Mouse (Mus musculus): ENCODE results near the gene Rbfox1. TPM values are rescaled to one million over a fixed set of nuclear protein-coding genes. Genes with fewer than 3 reads are reported as not detected.

The Rbfox1 gene
- polyA plus RNA-seq, 1 experiment from 2014 or later, result 2.7 TPM

GRCm38 (mm10) chr16:6037009-6037408 is 151.9 kb downstream of the Rbfox1 start:
- Histone ChIP-seq H3K9me3 (ENCODE audit: control insufficient read depth, low read depth, low read length) (no peaks in the 10 kb centered on the region), H3K27me3 (ENCODE audit: control insufficient read depth, insufficient read depth, low read length) (no peaks in the 10 kb centered on the region), H3K4me2 (replicated peaks; ENCODE audit: low read depth, low read length) (no peak overlapping the region), H3K9ac (replicated peaks; ENCODE audit: low read depth, low read length) (no peak overlapping the region), H3K36me3 (ENCODE audit: control insufficient read depth, insufficient read depth, low read length) (no peaks in the 10 kb centered on the region), H3K4me1 (ENCODE audit: control insufficient read depth, insufficient read depth, low read length) (no peaks in the 10 kb centered on the region), H3K4me3 (ENCODE audit: low read depth, low read length) (no peak overlapping the region), H3K27ac (ENCODE audit: low read length) (no peak overlapping the region)
- WGBS, result 73% methylated on average over 7 of the region's 7 CpGs
- ATAC-seq (ENCODE audit: insufficient number of reproducible peaks, insufficient read depth, low FRiP score, low read depth), result no peak

GRCm38 (mm10) chr16:6042766-6043165 is 157.6 kb downstream of the Rbfox1 start:
- H3K9me3 ChIP-seq (ENCODE audit: control insufficient read depth, low read depth, low read length), result no peaks in the 10 kb centered on the region
- no peak overlapping the region for H3K27ac ChIP-seq (ENCODE audit: low read length)
- no peaks in the 10 kb centered on the region for H3K27me3 ChIP-seq (ENCODE audit: control insufficient read depth, insufficient read depth, low read length)
- no peak overlapping the region for H3K4me2 ChIP-seq (replicated peaks; ENCODE audit: low read depth, low read length)
- no peaks in the 10 kb centered on the region for H3K4me1 ChIP-seq (ENCODE audit: control insufficient read depth, insufficient read depth, low read length)
- 79% methylated on average over 3 of the region's 3 CpGs for WGBS
- no peaks in the 10 kb centered on the region for H3K36me3 ChIP-seq (ENCODE audit: control insufficient read depth, insufficient read depth, low read length)
- no peak overlapping the region for H3K9ac ChIP-seq (replicated peaks; ENCODE audit: low read depth, low read length)
- no peak for ATAC-seq (ENCODE audit: insufficient number of reproducible peaks, insufficient read depth, low FRiP score, low read depth)
- no peak overlapping the region for H3K4me3 ChIP-seq (ENCODE audit: low read depth, low read length)

- Histone ChIP-seq H3K4me3 (ENCODE audit: low read depth, low read length) (no peak overlapping the region), H3K4me2 (replicated peaks; ENCODE audit: low read depth, low read length) (no peak overlapping the region), H3K27ac (ENCODE audit: low read length) (no peak overlapping the region), H3K9ac (replicated peaks; ENCODE audit: low read depth, low read length) (no peak overlapping the region), H3K27me3 (ENCODE audit: control insufficient read depth, insufficient read depth, low read length) (no peaks in the 10 kb centered on the region), H3K36me3 (ENCODE audit: control insufficient read depth, insufficient read depth, low read length) (no peaks in the 10 kb centered on the region), H3K4me1 (ENCODE audit: control insufficient read depth, insufficient read depth, low read length) (no peaks in the 10 kb centered on the region), H3K9me3 (ENCODE audit: control insufficient read depth, low read depth, low read length) (no peaks in the 10 kb centered on the region)
- WGBS, result 65% methylated on average over 1 of the region's 1 CpGs
- ATAC-seq (ENCODE audit: insufficient number of reproducible peaks, insufficient read depth, low FRiP score, low read depth), result no peak
Measured at GRCm38 (mm10) chr16:6048601-6049000, 163.4 kb downstream of the Rbfox1 start.

GRCm38 (mm10) chr16:6062495-6062894 is 177.3 kb downstream of the Rbfox1 start:
- no peaks in the 10 kb centered on the region for H3K9me3 ChIP-seq (ENCODE audit: control insufficient read depth, low read depth, low read length)
- no peaks in the 10 kb centered on the region for H3K4me1 ChIP-seq (ENCODE audit: control insufficient read depth, insufficient read depth, low read length)
- H3K27ac ChIP-seq (ENCODE audit: low read length), result no peak overlapping the region
- H3K4me2 ChIP-seq (replicated peaks; ENCODE audit: low read depth, low read length), result no peak overlapping the region
- H3K27me3 ChIP-seq (ENCODE audit: control insufficient read depth, insufficient read depth, low read length), result no peaks in the 10 kb centered on the region
- H3K36me3 ChIP-seq (ENCODE audit: control insufficient read depth, insufficient read depth, low read length), result no peaks in the 10 kb centered on the region
- H3K9ac ChIP-seq (replicated peaks; ENCODE audit: low read depth, low read length), result no peak overlapping the region
- no peak for ATAC-seq (ENCODE audit: insufficient number of reproducible peaks, insufficient read depth, low FRiP score, low read depth)
- no peak overlapping the region for H3K4me3 ChIP-seq (ENCODE audit: low read depth, low read length)
- WGBS, result 80% methylated on average over 1 of the region's 1 CpGs

GRCm38 (mm10) chr16:6065481-6065880 is 180.3 kb downstream of the Rbfox1 start:
- no peaks in the 10 kb centered on the region for H3K9me3 ChIP-seq (ENCODE audit: control insufficient read depth, low read depth, low read length)
- H3K9ac ChIP-seq (replicated peaks; ENCODE audit: low read depth, low read length), result no peak overlapping the region
- no peak overlapping the region for H3K4me3 ChIP-seq (ENCODE audit: low read depth, low read length)
- H3K36me3 ChIP-seq (ENCODE audit: control insufficient read depth, insufficient read depth, low read length), result no peaks in the 10 kb centered on the region
- ATAC-seq (ENCODE audit: insufficient number of reproducible peaks, insufficient read depth, low FRiP score, low read depth), result no peak
- no peaks in the 10 kb centered on the region for H3K4me1 ChIP-seq (ENCODE audit: control insufficient read depth, insufficient read depth, low read length)
- H3K4me2 ChIP-seq (replicated peaks; ENCODE audit: low read depth, low read length), result no peak overlapping the region
- 84% methylated on average over 4 of the region's 4 CpGs for WGBS
- no peak overlapping the region for H3K27ac ChIP-seq (ENCODE audit: low read length)
- H3K27me3 ChIP-seq (ENCODE audit: control insufficient read depth, insufficient read depth, low read length), result no peaks in the 10 kb centered on the region

- no peaks in the 10 kb centered on the region for H3K36me3 ChIP-seq (ENCODE audit: control insufficient read depth, insufficient read depth, low read length)
- no peaks in the 10 kb centered on the region for H3K4me1 ChIP-seq (ENCODE audit: control insufficient read depth, insufficient read depth, low read length)
- 81% methylated on average over 10 of the region's 10 CpGs for WGBS
- ATAC-seq (ENCODE audit: insufficient number of reproducible peaks, insufficient read depth, low FRiP score, low read depth), result no peak
- no peak overlapping the region for H3K27ac ChIP-seq (ENCODE audit: low read length)
- no peak overlapping the region for H3K4me2 ChIP-seq (replicated peaks; ENCODE audit: low read depth, low read length)
- no peak overlapping the region for H3K4me3 ChIP-seq (ENCODE audit: low read depth, low read length)
- H3K9me3 ChIP-seq (ENCODE audit: control insufficient read depth, low read depth, low read length), result no peaks in the 10 kb centered on the region
- H3K27me3 ChIP-seq (ENCODE audit: control insufficient read depth, insufficient read depth, low read length), result no peaks in the 10 kb centered on the region
- H3K9ac ChIP-seq (replicated peaks; ENCODE audit: low read depth, low read length), result no peak overlapping the region
Measured at GRCm38 (mm10) chr16:6075442-6076050, 190.4 kb downstream of the Rbfox1 start.

GRCm38 (mm10) chr16:6079017-6079416 is 193.9 kb downstream of the Rbfox1 start:
- no peak for ATAC-seq (ENCODE audit: insufficient number of reproducible peaks, insufficient read depth, low FRiP score, low read depth)
- Histone ChIP-seq H3K4me3 (ENCODE audit: low read depth, low read length) (no peak overlapping the region), H3K27me3 (ENCODE audit: control insufficient read depth, insufficient read depth, low read length) (no peaks in the 10 kb centered on the region), H3K27ac (ENCODE audit: low read length) (no peak overlapping the region), H3K9me3 (ENCODE audit: control insufficient read depth, low read depth, low read length) (no peaks in the 10 kb centered on the region), H3K4me2 (replicated peaks; ENCODE audit: low read depth, low read length) (no peak overlapping the region), H3K36me3 (ENCODE audit: control insufficient read depth, insufficient read depth, low read length) (no peaks in the 10 kb centered on the region), H3K9ac (replicated peaks; ENCODE audit: low read depth, low read length) (no peak overlapping the region), H3K4me1 (ENCODE audit: control insufficient read depth, insufficient read depth, low read length) (no peaks in the 10 kb centered on the region)
- 85% methylated on average over 4 of the region's 4 CpGs for WGBS

GRCm38 (mm10) chr16:6084701-6085365 is 199.7 kb downstream of the Rbfox1 start:
- no peak for ATAC-seq (ENCODE audit: insufficient number of reproducible peaks, insufficient read depth, low FRiP score, low read depth)
- no peak overlapping the region for H3K9ac ChIP-seq (replicated peaks; ENCODE audit: low read depth, low read length)
- no peak overlapping the region for H3K4me2 ChIP-seq (replicated peaks; ENCODE audit: low read depth, low read length)
- no peaks in the 10 kb centered on the region for H3K27me3 ChIP-seq (ENCODE audit: control insufficient read depth, insufficient read depth, low read length)
- no peak overlapping the region for H3K4me3 ChIP-seq (ENCODE audit: low read depth, low read length)
- H3K4me1 ChIP-seq (ENCODE audit: control insufficient read depth, insufficient read depth, low read length), result no peaks in the 10 kb centered on the region
- H3K36me3 ChIP-seq (ENCODE audit: control insufficient read depth, insufficient read depth, low read length), result no peaks in the 10 kb centered on the region
- 76% methylated on average over 7 of the region's 7 CpGs for WGBS
- H3K27ac ChIP-seq (ENCODE audit: low read length), result no peak overlapping the region
- no peaks in the 10 kb centered on the region for H3K9me3 ChIP-seq (ENCODE audit: control insufficient read depth, low read depth, low read length)

- no peaks in the 10 kb centered on the region for H3K4me1 ChIP-seq (ENCODE audit: control insufficient read depth, insufficient read depth, low read length)
- no peaks in the 10 kb centered on the region for H3K36me3 ChIP-seq (ENCODE audit: control insufficient read depth, insufficient read depth, low read length)
- no peak overlapping the region for H3K27ac ChIP-seq (ENCODE audit: low read length)
- H3K27me3 ChIP-seq (ENCODE audit: control insufficient read depth, insufficient read depth, low read length), result no peaks in the 10 kb centered on the region
- no peak overlapping the region for H3K4me3 ChIP-seq (ENCODE audit: low read depth, low read length)
- ATAC-seq (ENCODE audit: insufficient number of reproducible peaks, insufficient read depth, low FRiP score, low read depth), result no peak
- WGBS, result 62% methylated on average over 3 of the region's 3 CpGs
- H3K9ac ChIP-seq (replicated peaks; ENCODE audit: low read depth, low read length), result no peak overlapping the region
- no peak overlapping the region for H3K4me2 ChIP-seq (replicated peaks; ENCODE audit: low read depth, low read length)
- H3K9me3 ChIP-seq (ENCODE audit: control insufficient read depth, low read depth, low read length), result no peaks in the 10 kb centered on the region
Measured at GRCm38 (mm10) chr16:6086200-6086599, 201.0 kb downstream of the Rbfox1 start.
